Mouse (Mus musculus) left cerebral cortex, adult 2 months (tissue): ENCODE measurements around the gene Agap1. TPM values are rescaled to one million over a fixed set of nuclear protein-coding genes. Genes with fewer than 3 reads are reported as not detected.

Experiments used
- DNase-seq, 2 experiments: peaks; one replicate each; pipeline ENCODE4 v3.0.0; 2021 to 2022; ENCODE audit warnings: low spot score in 2 of 2, mixed read lengths in 1 of 2; ENCODE audit errors: extremely low spot score in 1 of 2
- H3K27ac ChIP-seq: fragments of 200-600 bp; 2 replicates; pipeline ENCODE4 v1.8.1; 2022
- H3K4me3 ChIP-seq: fragments of 200-600 bp; 2 replicates; pipeline ENCODE4 v1.8.1; 2022
- CTCF ChIP-seq: fragments of 200-600 bp; IDR thresholded peaks from 2 replicates; pipeline ENCODE4 v1.8.1; 2022; ENCODE audit warnings: antibody characterized with exemption, mild to moderate bottlenecking, moderate library complexity
- intact Hi-C: fragments of 180-260 bp; cut with DNase I; formaldehyde crosslinking; loops from one replicate; pipeline ENCODE4 v1.15.1; 2025
- total RNA-seq, 2 experiments: library from RNA; stranded (reverse); gene quantifications; 2 replicates each; pipeline ENCODE4 v1.2.3; 2021

The Agap1 gene
- total RNA-seq, 2 experiments from 2014 or later, result 270 to 281 TPM

DNA sequence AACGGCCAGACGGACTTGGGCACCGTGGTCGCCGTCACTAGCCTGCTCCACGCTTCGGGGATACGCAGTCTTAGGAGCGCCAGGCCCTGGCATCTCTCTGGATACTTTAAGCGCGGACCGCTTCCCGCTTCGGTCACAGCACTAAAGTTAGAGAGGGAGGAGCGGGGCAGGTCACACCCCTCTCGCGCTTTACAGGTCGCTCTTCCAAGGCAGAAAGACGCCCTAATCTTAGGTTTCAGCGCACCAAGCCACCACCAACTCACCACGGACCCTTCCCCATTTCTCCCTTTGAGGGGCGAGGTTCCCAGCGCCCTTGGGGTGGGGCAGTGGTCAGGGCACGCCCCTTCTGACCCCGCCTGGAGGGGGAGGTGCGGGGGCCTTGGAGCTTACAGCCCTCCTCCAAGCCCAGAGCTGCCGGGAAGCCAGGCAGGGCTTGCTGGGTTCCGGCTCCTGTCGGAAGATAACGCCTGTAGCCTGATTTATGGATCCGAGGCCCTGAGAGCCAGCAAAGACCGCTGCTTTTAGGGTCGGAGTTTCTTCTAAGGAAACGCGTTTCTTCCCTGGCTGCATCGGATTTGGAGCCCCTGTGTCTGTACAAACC lies 472.6 kb downstream of the Agap1 start:
- TF ChIP-seq CTCF, result no peak
- no peak overlapping the region for H3K27ac ChIP-seq
- intact Hi-C loops, result no loop called here
- DNase-seq, result no peak
- H3K4me3 ChIP-seq, result no peak overlapping the region

DNA sequence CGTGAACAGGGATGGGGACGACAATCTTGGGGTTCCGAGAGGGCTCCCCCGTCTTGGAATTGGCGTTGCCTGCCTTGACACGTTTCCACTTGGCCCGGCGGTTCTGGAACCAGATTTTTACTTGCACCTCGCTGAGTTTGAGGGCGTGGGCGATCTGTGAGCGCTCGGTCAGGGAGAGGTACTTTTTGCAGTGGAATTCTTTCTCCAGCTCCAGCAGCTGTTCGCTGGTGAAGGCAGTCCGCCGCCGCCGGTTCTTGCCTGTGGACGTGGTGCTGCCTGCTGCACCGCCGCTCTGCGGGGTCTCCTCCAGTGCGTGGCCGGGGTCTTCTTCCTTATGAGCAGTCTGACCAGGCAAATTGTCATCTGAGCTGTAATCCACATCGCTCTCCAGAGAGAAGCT lies 474.1 kb downstream of the Agap1 start:
- no peak overlapping the region for H3K27ac ChIP-seq
- TF ChIP-seq CTCF, result no peak
- DNase-seq, result no peak
- intact Hi-C loops, result no loop called here
- H3K4me3 ChIP-seq, result no peak overlapping the region

DNA sequence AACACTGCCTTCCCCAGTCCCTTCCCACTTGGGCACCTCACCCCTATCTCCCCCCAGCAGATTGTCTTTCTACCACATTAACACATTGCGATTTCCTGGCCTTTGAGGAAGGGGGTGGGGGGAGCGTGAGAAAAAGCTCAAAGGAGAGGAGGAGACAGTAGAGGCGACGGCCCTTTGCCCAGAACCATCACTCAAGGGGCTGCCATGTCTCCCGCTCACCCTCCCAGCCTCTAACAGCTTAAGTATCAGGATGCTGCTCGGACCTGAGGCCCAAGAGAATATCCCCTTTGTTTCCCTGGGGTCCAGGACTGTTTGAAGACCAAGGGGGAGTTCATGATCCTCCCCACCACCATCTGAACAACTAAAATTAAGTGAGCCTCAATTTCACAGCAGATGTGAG lies 474.6 kb downstream of the Agap1 start:
- no peak for DNase-seq
- no peak for TF ChIP-seq CTCF
- Histone ChIP-seq H3K27ac (no peak overlapping the region), H3K4me3 (no peak overlapping the region)
- intact Hi-C loops, result no loop called here

DNA sequence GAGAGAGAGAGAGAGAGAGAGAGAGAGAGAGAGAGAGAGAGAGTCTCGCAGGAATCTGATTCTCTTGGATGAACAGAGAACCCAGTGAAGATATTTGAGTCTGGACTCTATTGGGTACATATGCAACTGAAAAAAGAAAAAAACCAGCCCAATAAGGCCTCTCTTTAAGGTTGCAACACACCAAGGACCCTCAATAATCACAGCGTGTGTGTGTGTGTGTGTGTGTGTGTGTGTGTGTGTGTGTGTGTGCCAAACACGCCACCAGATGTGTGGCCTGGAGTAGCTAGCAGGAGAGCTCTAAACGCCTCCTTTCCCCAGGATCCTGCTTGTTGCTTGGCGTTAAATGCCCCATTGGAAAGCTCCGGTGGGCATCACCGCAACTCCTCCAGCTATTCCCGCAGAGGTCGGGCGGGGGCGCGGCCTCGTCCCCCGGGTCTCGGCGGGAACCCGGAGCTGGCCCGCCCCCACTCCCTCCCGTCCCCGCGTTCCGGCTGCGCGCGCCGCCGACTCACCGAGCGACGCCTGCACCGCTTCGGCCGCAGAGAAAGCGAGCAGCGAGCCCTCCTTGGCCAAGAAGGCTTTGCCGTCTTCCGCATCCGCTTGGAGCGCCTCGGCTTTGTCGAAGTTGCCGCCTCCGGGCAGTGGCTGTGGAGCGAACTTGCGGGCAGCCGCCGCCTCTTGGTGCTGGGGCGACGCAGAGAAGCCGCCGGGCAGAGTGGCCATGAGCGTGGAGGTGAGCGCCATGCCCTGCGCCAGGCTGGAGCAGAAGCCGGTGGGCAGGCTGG lies 475.3 kb downstream of the Agap1 start:
- intact Hi-C loops, result no loop called here
- no peak for TF ChIP-seq CTCF
- H3K4me3 ChIP-seq, result 0 out of 2 replicates have a peak overlapping the region, but pooled peaks have one; percentile 16
- DNase-seq, result no peak
- no peak overlapping the region for H3K27ac ChIP-seq

DNA sequence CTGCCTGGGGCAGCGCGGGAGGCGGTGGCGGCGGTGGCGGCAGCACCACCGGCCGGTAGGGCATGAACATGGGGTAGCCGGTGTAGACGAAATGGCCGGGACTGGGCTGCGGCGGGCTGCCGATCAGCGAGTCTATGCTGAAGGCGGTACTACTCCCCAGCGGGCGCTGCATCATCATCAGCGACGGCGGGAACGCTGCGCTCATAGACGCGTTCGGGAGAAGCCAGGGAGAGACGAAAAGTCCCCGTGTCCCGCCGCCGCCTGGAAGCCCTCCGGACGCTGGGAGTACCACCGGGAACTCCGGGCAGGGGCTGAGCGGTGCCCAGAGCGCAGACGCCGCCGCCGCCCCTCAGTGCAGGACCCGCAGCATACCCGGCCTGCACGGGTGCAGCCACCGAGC lies 475.9 kb downstream of the Agap1 start:
- Histone ChIP-seq H3K27ac (no peak overlapping the region), H3K4me3 (0 out of 2 replicates have a peak overlapping the region, but pooled peaks have one; percentile 16)
- intact Hi-C loops, result no loop called here
- no peak for TF ChIP-seq CTCF
- no peak for DNase-seq

DNA sequence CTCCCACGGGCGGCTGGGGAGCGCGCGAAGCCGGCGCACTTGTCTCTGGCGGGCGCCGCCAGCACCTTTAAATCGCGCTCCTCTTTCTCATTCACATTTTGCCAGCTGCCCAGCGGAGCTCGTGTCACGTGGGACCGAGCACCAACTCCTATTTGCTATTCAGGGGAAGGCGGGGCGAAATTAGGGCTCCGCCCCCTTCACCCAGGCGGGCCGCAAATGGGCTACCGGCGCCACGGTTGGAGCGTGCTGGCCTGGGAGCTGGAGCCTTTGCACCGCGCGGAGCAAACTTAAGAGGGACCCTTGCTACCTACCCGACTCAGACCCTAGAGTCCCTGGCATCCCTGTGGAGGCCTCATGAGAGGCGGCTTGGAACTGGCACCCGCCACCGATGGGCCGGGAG lies 476.5 kb downstream of the Agap1 start, which contains the start of gene Gbx2:
Gene Gbx2, minus strand, starts transcription at position 60 of the 400 bp plus-strand sequence.
- no peak for TF ChIP-seq CTCF
- intact Hi-C loops, result no loop called here
- no peak for DNase-seq
- 0 out of 2 replicates have a peak within 1 kb of the TSS, but pooled peaks have one; percentile 16 for H3K4me3 ChIP-seq
- H3K27ac ChIP-seq, result no peak within 1 kb of the TSS

DNA sequence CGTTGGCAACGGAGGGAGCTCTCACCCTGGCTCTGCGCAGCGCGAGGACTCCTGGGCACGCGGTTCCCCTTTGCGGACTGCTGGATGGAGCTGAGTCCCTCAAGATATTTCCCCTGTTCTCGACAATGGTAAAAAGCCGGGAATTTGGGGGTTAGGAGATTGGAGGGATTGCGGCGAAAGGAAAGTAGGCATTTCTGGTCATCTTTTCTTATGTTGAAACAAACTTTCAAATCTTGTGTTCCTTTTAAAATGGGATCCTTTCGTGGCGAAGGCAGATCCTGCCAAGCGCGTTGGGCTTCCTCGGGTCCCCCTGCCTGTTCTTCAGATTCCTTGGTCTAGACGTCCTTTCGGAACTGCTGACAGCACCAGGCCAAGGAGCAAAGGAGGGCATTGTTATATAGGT lies 477.4 kb downstream of the Agap1 start:
- intact Hi-C loops, result no loop called here
- TF ChIP-seq CTCF, result no peak
- Histone ChIP-seq H3K27ac (no peak overlapping the region), H3K4me3 (no peak overlapping the region)
- no peak for DNase-seq

DNA sequence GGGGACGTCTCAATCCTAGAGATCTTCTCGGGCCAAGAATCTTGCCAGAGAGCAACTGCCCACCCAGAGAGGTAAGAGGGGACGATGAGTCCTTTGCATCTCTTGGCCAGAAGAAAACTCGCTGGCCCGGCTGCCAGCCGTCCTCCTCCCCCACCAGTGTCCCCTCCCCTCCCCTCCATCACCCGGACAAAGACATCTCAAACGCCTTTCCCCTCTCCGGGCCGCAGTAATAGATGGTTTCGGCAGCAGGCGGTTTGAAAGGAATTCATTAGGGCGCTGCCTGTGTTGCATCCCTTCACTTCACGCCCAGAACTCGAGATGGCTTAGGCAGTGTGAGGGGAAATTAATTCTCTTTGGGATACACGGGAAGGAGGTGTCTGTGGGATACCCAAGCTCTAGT lies 478.0 kb downstream of the Agap1 start:
- intact Hi-C loops, result no loop called here
- H3K4me3 ChIP-seq, result no peak overlapping the region
- TF ChIP-seq CTCF, result no peak
- no peak for DNase-seq
- H3K27ac ChIP-seq, result no peak overlapping the region

DNA sequence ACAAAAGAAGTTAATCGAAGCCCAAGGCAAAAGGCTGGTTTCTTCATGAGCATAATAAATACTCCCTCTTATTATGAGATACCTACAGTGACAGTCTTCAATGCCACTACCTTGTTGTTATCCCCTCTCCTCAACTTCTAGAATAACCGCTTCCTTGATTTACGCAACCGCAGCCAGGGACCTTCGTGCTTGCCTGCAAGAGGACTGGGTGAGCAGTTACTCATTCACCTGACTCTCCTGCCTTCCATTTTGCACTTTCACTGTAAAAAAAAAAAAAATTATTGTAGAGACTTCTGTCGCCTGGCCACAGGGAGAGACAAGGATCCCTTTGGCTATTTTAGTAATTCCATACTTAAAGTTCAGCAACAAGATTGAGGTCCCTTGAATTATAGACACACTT lies 478.4 kb downstream of the Agap1 start:
- no peak for TF ChIP-seq CTCF
- no peak for DNase-seq
- intact Hi-C loops, result no loop called here
- Histone ChIP-seq H3K27ac (no peak overlapping the region), H3K4me3 (no peak overlapping the region)

DNA sequence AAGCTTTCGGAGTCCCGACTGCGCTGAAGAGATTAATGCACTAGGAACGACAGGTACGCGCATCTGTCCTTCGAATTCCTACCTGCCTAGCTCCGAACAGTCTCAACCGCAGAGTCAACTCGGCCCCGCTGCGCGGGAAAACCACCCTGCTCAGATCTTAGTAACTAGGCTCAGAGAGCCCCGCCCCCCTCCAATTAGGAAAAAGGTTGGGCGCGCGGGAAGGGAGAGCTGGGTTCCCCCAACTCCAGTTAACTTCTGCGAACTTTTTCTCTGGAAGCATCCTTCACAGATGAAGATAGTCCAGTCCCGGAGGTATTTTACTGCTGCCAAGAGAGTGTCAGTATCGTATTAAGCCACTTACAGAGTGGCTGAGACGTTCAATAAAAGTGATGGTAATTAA lies 479.2 kb downstream of the Agap1 start:
- Histone ChIP-seq H3K4me3 (no peak overlapping the region), H3K27ac (no peak overlapping the region)
- intact Hi-C loops, result no loop called here
- DNase-seq, result no peak
- no peak for TF ChIP-seq CTCF

DNA sequence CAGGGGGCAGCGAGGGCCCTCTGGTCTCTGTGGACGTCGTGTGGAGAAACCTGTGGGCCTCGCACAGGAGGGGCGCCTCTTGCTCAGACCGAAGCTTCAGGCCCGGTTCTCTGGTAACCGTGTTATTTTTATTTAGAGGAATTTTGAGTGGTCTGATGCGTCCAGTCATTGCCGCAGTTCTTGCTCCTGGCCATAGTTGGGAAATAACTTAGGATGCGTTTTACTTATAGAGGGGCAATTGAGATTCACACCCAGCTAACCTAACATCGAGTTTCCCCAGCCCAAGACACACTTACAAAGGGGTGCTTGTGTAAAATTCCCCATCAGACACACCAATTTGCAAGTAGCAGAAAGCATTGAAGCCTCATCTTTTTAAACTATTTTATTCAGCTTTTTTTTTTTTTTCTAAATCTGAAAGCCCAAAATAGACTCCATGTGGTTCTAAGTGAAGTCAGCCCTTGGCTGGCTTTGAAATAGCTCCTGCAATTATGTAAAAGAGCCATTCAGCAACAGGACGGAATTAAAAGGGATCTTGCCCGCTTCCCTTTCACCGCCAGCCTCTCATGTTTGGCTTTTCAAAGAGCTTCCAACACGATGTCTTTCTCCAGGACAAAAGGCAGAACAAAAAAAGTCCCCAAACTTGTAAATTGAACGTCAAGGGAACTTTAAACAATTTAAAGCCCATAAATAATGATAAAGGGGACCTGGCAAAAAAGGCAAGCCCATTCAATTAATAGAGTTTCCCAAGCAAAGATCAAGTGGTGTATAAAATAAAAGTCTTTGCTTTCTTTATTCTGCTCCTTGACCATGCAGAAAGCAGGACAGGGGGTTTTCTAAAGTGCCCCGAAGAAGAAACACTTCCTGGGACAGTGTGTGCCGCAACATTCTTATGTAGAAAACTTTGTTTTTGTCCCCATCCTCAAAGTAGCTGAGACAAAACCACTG lies 480.0 kb downstream of the Agap1 start:
- H3K27ac ChIP-seq, result no peak overlapping the region
- intact Hi-C loops, result no loop called here
- DNase-seq, result no peak
- no peak for TF ChIP-seq CTCF
- H3K4me3 ChIP-seq, result no peak overlapping the region
